8 mouse cellular contexts compared by ENCODE assay signal in genomic region chr6:88855636-88856035, GRCm38 (mm10). TPM values are rescaled to one million over a fixed set of nuclear protein-coding genes. Genes with fewer than 3 reads are reported as not detected.
DNase-seq lines count a peak whose midpoint lies in the region; ATAC-seq lines count a peak whose summit lies in the region.

No protein-coding gene starts in this region.

- no peak for ATAC-seq in cerebellum, adult (ENCODE audit: insufficient number of reproducible peaks, low FRiP score, low TSS enrichment)
- ATAC-seq in forebrain, embryonic 15.5 days (replicated peaks), result peak; percentile 30; the same call in 1 of the 2 replicates
- peak; percentile 26; the same call in 1 of the 2 replicates for ATAC-seq in kidney, embryonic 14.5 days (ENCODE audit: low FRiP score, low TSS enrichment)

- H3K9me3 ChIP-seq in forebrain, embryonic 15.5 days, result no peaks in the 10 kb centered on the region
- H3K9me3 ChIP-seq in kidney, embryonic 14.5 days (ENCODE audit: control insufficient read depth, low read length), result no peaks in the 10 kb centered on the region

- no peak overlapping the region for H3K9ac ChIP-seq in forebrain, embryonic 15.5 days (replicated peaks)
- H3K9ac ChIP-seq in kidney, embryonic 14.5 days (ENCODE audit: low read depth, low read length), result no peak overlapping the region

- DNase-seq in cerebellum, adult 11 months, result peak; percentile 70
- peak; percentile 74 for DNase-seq in B cell, adult 2 months
- DNase-seq in c-Kit-positive CD71-negative TER-119-negative erythroid progenitor cells, embryonic 14.5 days (ENCODE audit: low read depth), result peak; percentile 81
- peak; percentile 78 for DNase-seq in lung, postnatal 10 days
- peak; percentile 53 for DNase-seq in right cerebral cortex, postnatal 14 days

- no peaks in the 10 kb centered on the region for H3K4me1 ChIP-seq in forebrain, embryonic 15.5 days
- no peaks in the 10 kb centered on the region for H3K4me1 ChIP-seq in kidney, embryonic 14.5 days (ENCODE audit: control insufficient read depth, insufficient read depth, low read length)

- no peak overlapping the region for H3K4me2 ChIP-seq in forebrain, embryonic 15.5 days (replicated peaks)
- no peak overlapping the region for H3K4me2 ChIP-seq in kidney, embryonic 14.5 days (replicated peaks; ENCODE audit: low read depth, low read length)

- H3K4me3 ChIP-seq in forebrain, embryonic 15.5 days, result no peak overlapping the region
- no peak overlapping the region for H3K4me3 ChIP-seq in kidney, embryonic 14.5 days (ENCODE audit: low read length)

- H3K36me3 ChIP-seq in forebrain, embryonic 15.5 days, result peaks cover 65% of the 10 kb centered on the region
- no peaks in the 10 kb centered on the region; the same call in 1 of the 2 replicates for H3K36me3 ChIP-seq in kidney, embryonic 14.5 days (ENCODE audit: control insufficient read depth, insufficient read depth, low read length)

- no peaks in the 10 kb centered on the region for H3K27me3 ChIP-seq in forebrain, embryonic 15.5 days
- no peaks in the 10 kb centered on the region for H3K27me3 ChIP-seq in kidney, embryonic 14.5 days (ENCODE audit: control insufficient read depth, insufficient read depth, low read length)

- 22% methylated on average over 5 of the region's 5 CpGs for WGBS in forebrain, embryonic 15.5 days
- 19% methylated on average over 5 of the region's 5 CpGs for WGBS in kidney, embryonic 14.5 days

- no peak overlapping the region for H3K27ac ChIP-seq in forebrain, embryonic 15.5 days (replicated peaks)
- no peak overlapping the region for H3K27ac ChIP-seq in kidney, embryonic 14.5 days (ENCODE audit: low read depth, low read length)

RNA-seq across cellular contexts. Expression of gene Abtb1, which starts 13.9 kb away (rescaled TPM):
- polyA plus RNA-seq in forebrain, embryonic 15.5 days (2015; fragmentation: Nextera tagmentation; extraction: Ambion mirVana), result 37.6 and 40.0 TPM in 2 replicates
- 24.8 and 27.1 TPM in 2 replicates for polyA plus RNA-seq in kidney, embryonic 14.5 days (2014; fragmentation: Nextera tagmentation; extraction: Ambion mirVana)

RNA-seq across cellular contexts. Expression of gene Podxl2, which starts 19.2 kb away (rescaled TPM):
- polyA plus RNA-seq in forebrain, embryonic 15.5 days (2015; fragmentation: Nextera tagmentation; extraction: Ambion mirVana), result 590 and 608 TPM in 2 replicates
- polyA plus RNA-seq in kidney, embryonic 14.5 days (2014; fragmentation: Nextera tagmentation; extraction: Ambion mirVana), result 43.6 and 52.8 TPM in 2 replicates

RNA-seq across cellular contexts. Expression of gene Mcm2, which starts 42.9 kb away (rescaled TPM):
- 70.0 and 75.2 TPM in 2 replicates for polyA plus RNA-seq in forebrain, embryonic 15.5 days (2015; fragmentation: Nextera tagmentation; extraction: Ambion mirVana)
- 115 and 166 TPM in 2 replicates for polyA plus RNA-seq in kidney, embryonic 14.5 days (2014; fragmentation: Nextera tagmentation; extraction: Ambion mirVana)

RNA-seq across cellular contexts. Expression of gene Tpra1, which starts 46.4 kb away (rescaled TPM):
- 61.5 and 64.1 TPM in 2 replicates for polyA plus RNA-seq in forebrain, embryonic 15.5 days (2015; fragmentation: Nextera tagmentation; extraction: Ambion mirVana)
- polyA plus RNA-seq in kidney, embryonic 14.5 days (2014; fragmentation: Nextera tagmentation; extraction: Ambion mirVana), result 54.5 and 57.2 TPM in 2 replicates

Comparison
In these comparisons a context has a peak if more than half of its experiments do, and no peak if none do; other contexts are left out.
1. RNA of gene Podxl2, which starts 19.2 kb away (polyA plus RNA-seq): 590 to 608 TPM in forebrain, embryonic 15.5 days; 43.6 to 52.8 TPM in kidney, embryonic 14.5 days; every median in the first group is over 10 times any median in the second.
2. Peak in every context shown above with its lines, with median percentiles within 50 percentile points of each other: DNase-seq.